Mouse (Mus musculus) E14TG2a.4 (cell line): Measurements from ENCODE around the gene Slc1a3.
A peak's percentile ranks its signal among the peaks of the same experiment; 100 is the strongest.

Experiments used
- CTCF ChIP-seq: conservative IDR thresholded peaks from 2 replicates; pipeline ENCODE4 v1.5.1; 2014; ENCODE audit warnings: low read length
- NANOG ChIP-seq: IDR thresholded peaks from 2 replicates; pipeline ENCODE4 v1.6.1; 2014; ENCODE audit warnings: borderline replicate concordance, low read length, mixed read lengths
- POU5F1 ChIP-seq: IDR thresholded peaks from 2 replicates; pipeline ENCODE4 v1.6.1; 2014; ENCODE audit warnings: low read length, borderline replicate concordance

DNA sequence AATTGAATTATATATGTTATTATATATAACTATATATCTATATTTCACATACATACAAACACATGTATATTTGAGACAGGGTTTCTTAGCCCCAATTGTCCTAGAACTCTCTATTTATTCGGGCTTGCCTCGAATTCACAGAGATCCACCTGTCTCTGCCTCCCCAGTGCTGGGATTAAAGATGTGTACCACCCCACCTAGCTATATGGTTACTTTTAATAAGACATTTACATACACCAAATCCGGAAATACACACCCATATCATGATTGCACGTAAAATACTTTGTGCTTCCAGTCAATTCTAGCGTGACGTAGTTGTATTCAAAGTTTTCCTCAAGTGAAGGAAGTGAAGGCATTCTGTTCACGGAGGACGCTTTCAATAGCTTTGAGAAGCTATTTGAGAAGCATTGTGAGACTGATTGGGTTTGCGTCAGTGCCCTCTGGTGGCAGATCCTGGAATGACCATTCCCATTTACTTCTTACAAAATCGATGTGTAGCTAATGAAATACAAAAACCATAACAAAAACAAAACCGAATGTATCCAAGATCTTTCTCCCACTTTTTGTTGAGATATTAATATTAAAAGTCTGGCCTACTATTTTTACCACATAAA, 121.0 kb downstream of the Slc1a3 start:
- TF ChIP-seq CTCF = peak; percentile 83
- TF ChIP-seq POU5F1 = no peak
- no peak for TF ChIP-seq NANOG
